Mouse (Mus musculus) thymus, adult 2 months (tissue): ENCODE results near the gene Harbi1.

Experiments used
- CTCF ChIP-seq: fragments of 200-500 bp; IDR thresholded peaks from 2 replicates; pipeline ENCODE4 v1.5.1; 2012; ENCODE audit warnings: mild to moderate bottlenecking, control low read depth, low read length, moderate library complexity, borderline replicate concordance; ENCODE audit not compliant: control insufficient read depth, poor library complexity, insufficient read depth; ENCODE audit errors: extremely low read depth
- POLR2A ChIP-seq: fragments of 200-500 bp; IDR thresholded peaks from 2 replicates; pipeline ENCODE4 v1.6.1; 2012; ENCODE audit warnings: mild to moderate bottlenecking, low read length, control low read depth, moderate library complexity; ENCODE audit not compliant: control insufficient read depth, poor library complexity, insufficient read depth; ENCODE audit errors: extremely low read depth

DNA sequence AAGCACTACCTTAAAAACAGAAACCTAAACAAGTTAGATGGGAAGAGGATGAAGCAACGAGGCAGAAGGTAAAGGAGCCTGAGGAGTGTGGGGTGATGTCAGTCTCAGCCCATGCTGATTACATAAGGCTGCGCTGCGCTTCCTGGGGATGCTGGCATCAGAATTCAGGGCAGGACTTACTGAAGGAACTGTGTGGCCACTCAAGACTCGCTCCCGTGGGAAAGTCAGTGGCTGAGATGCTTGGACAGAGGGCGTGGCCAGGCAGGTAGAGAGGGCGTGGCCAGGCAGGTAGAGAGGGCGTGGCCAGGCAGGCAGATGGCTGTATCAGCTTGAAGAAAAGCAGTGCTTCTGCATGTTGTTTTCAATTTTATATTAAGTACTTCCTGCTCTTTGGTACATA is 26.7 kb upstream of the Harbi1 start:
- TF ChIP-seq CTCF (no peak), POLR2A (no peak)
